Mouse (Mus musculus): ENCODE measurements around the gene Flad1. TPM values are rescaled to one million over a fixed set of nuclear protein-coding genes. Genes with fewer than 3 reads are reported as not detected.

The Flad1 gene
- total RNA-seq, 1 experiment = 20.3 TPM

DNA sequence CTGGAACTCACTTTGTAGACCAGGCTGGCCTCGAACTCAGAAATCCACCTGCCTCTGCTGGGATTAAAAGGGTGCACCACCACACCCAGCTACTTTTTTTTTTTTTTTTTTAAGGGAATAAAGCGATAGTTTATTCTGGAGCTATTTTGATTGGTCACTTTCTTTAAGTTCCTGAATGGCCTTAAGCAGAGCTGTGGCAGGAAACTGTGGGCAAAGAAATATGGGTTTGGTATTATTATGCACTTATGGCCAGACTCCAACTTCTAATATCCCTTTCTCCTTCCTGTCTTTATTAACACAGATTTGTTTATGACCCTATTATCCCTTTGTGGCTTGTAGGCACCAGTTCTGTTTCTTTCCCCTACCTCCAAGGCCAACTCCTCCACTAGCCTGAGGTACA is 8.8 kb upstream of the Flad1 start:
- in situ Hi-C loops (cut with MboI; ENCODE audit: low sequenced_read_pairs in 2 of 2, unreplicated experiment in 2 of 2) = no loop called here
- no peak for DNase-seq (ENCODE audit: low read depth, low spot score)
- no peak for TF ChIP-seq ZC3H11A (IDR thresholded peaks at IDR 0.05; ENCODE audit: borderline replicate concordance, low read depth, low read length)
- TF ChIP-seq ZNF384 (IDR thresholded peaks at IDR 0.05; ENCODE audit: low read depth, low read length) = 0 out of 2 replicates have a peak, but pooled peaks have one; percentile 3
- H3K27ac ChIP-seq (ENCODE audit: insufficient read depth, low read depth, low read length, poor library complexity, severe bottlenecking) = peak overlapping the region; percentile 70
- no peaks in the 10 kb centered on the region for H3K9me3 ChIP-seq (ENCODE audit: control insufficient read depth, insufficient read depth, low read depth, low read length)
- no peak overlapping the region; the same call in 1 of the 2 replicates for H3K9ac ChIP-seq (ENCODE audit: insufficient read depth, low read depth, low read length, poor library complexity, severe bottlenecking)
- H3K4me3 ChIP-seq (ENCODE audit: insufficient read depth in 1 of 2, low read depth in 1 of 2, low read length in 2 of 2, poor library complexity in 1 of 2, severe bottlenecking in 1 of 2) = peak overlapping the region; percentile 80 to 98; a peak in 3 of 4 replicates
- peaks cover 22 to 29% of the 10 kb centered on the region in 2 experiments for H3K4me1 ChIP-seq (ENCODE audit: control insufficient read depth in 2 of 2, insufficient read depth in 2 of 2, low read length in 2 of 2, poor library complexity in 1 of 2)
- peaks cover 27% of the 10 kb centered on the region for H3K36me3 ChIP-seq (ENCODE audit: control insufficient read depth, insufficient read depth, low read length, poor library complexity, severe bottlenecking)

GRCm38 (mm10) chr3:89419981-89420380 is 8.3 kb upstream of the Flad1 start:
- TF ChIP-seq HCFC1 (IDR thresholded peaks at IDR 0.05; ENCODE audit: borderline replicate concordance, insufficient read depth, low read length) (no peak), ZNF384 (IDR thresholded peaks at IDR 0.05; ENCODE audit: low read depth, low read length) (0 out of 2 replicates have a peak, but pooled peaks have one; percentile 60), ZC3H11A (IDR thresholded peaks at IDR 0.05; ENCODE audit: borderline replicate concordance, low read depth, low read length) (no peak), CHD2 (IDR thresholded peaks at IDR 0.05; ENCODE audit: low read depth, low read length) (no peak)
- Histone ChIP-seq H3K36me3 (ENCODE audit: control insufficient read depth, insufficient read depth, low read length, poor library complexity, severe bottlenecking) (peaks cover 26% of the 10 kb centered on the region), H3K4me3 (ENCODE audit: insufficient read depth in 1 of 2, low read depth in 1 of 2, low read length in 2 of 2, poor library complexity in 1 of 2, severe bottlenecking in 1 of 2) (peak overlapping the region; percentile 87 to 98), H3K9me3 (ENCODE audit: control insufficient read depth, insufficient read depth, low read depth, low read length) (no peaks in the 10 kb centered on the region), H3K4me1 (ENCODE audit: control insufficient read depth in 2 of 2, insufficient read depth in 2 of 2, low read length in 2 of 2, poor library complexity in 1 of 2) (peaks cover 19 to 26% of the 10 kb centered on the region in 2 experiments), H3K9ac (ENCODE audit: insufficient read depth, low read depth, low read length, poor library complexity, severe bottlenecking) (peak overlapping the region; percentile 65), H3K27ac (ENCODE audit: insufficient read depth, low read depth, low read length, poor library complexity, severe bottlenecking) (peak overlapping the region; percentile 93)
- DNase-seq (ENCODE audit: low read depth, low spot score) = no peak
- in situ Hi-C loops (cut with MboI; ENCODE audit: low sequenced_read_pairs in 2 of 2, unreplicated experiment in 2 of 2) = no loop called here

GRCm38 (mm10) chr3:89419571-89419970 is 7.9 kb upstream of the Flad1 start:
- H3K27ac ChIP-seq (ENCODE audit: insufficient read depth, low read depth, low read length, poor library complexity, severe bottlenecking) = peak overlapping the region; percentile 93
- DNase-seq (ENCODE audit: low read depth, low spot score) = no peak
- peak overlapping the region; percentile 87 to 98 for H3K4me3 ChIP-seq (ENCODE audit: insufficient read depth in 1 of 2, low read depth in 1 of 2, low read length in 2 of 2, poor library complexity in 1 of 2, severe bottlenecking in 1 of 2)
- H3K9me3 ChIP-seq (ENCODE audit: control insufficient read depth, insufficient read depth, low read depth, low read length) = no peaks in the 10 kb centered on the region
- peaks cover 15 to 23% of the 10 kb centered on the region in 2 experiments; a peak in 3 of 4 replicates for H3K4me1 ChIP-seq (ENCODE audit: control insufficient read depth in 2 of 2, insufficient read depth in 2 of 2, low read length in 2 of 2, poor library complexity in 1 of 2)
- peak overlapping the region; percentile 94 for H3K9ac ChIP-seq (ENCODE audit: insufficient read depth, low read depth, low read length, poor library complexity, severe bottlenecking)
- in situ Hi-C loops (cut with MboI; ENCODE audit: low sequenced_read_pairs in 2 of 2, unreplicated experiment in 2 of 2) = no loop called here
- TF ChIP-seq MAFK (IDR thresholded peaks at IDR 0.05; ENCODE audit: insufficient read depth, low read depth, low read length) = no peak
- no peak for TF ChIP-seq CHD2 (IDR thresholded peaks at IDR 0.05; ENCODE audit: low read depth, low read length)
- TF ChIP-seq ZC3H11A (IDR thresholded peaks at IDR 0.05; ENCODE audit: borderline replicate concordance, low read depth, low read length) = no peak
- peak; percentile 9; the same call in 1 of the 2 replicates for TF ChIP-seq HCFC1 (IDR thresholded peaks at IDR 0.05; ENCODE audit: borderline replicate concordance, insufficient read depth, low read length)
- no peak for TF ChIP-seq ZNF384 (IDR thresholded peaks at IDR 0.05; ENCODE audit: low read depth, low read length)
- H3K36me3 ChIP-seq (ENCODE audit: control insufficient read depth, insufficient read depth, low read length, poor library complexity, severe bottlenecking) = peaks cover 26% of the 10 kb centered on the region

- Histone ChIP-seq H3K4me3 (ENCODE audit: insufficient read depth in 1 of 2, low read depth in 1 of 2, low read length in 2 of 2, poor library complexity in 1 of 2, severe bottlenecking in 1 of 2) (peak overlapping the region; percentile 87 to 98), H3K27ac (ENCODE audit: insufficient read depth, low read depth, low read length, poor library complexity, severe bottlenecking) (peak overlapping the region; percentile 92), H3K4me1 (ENCODE audit: control insufficient read depth in 2 of 2, insufficient read depth in 2 of 2, low read length in 2 of 2, poor library complexity in 1 of 2) (peaks cover 13 to 17% of the 10 kb centered on the region in 2 experiments; a peak in 3 of 4 replicates), H3K9ac (ENCODE audit: insufficient read depth, low read depth, low read length, poor library complexity, severe bottlenecking) (peak overlapping the region; percentile 94), H3K9me3 (ENCODE audit: control insufficient read depth, insufficient read depth, low read depth, low read length) (no peaks in the 10 kb centered on the region), H3K36me3 (ENCODE audit: control insufficient read depth, insufficient read depth, low read length, poor library complexity, severe bottlenecking) (peaks cover 24% of the 10 kb centered on the region)
- TF ChIP-seq MAFK (IDR thresholded peaks at IDR 0.05; ENCODE audit: insufficient read depth, low read depth, low read length) (no peak), ZNF384 (IDR thresholded peaks at IDR 0.05; ENCODE audit: low read depth, low read length) (no peak), ZC3H11A (IDR thresholded peaks at IDR 0.05; ENCODE audit: borderline replicate concordance, low read depth, low read length) (no peak), HCFC1 (IDR thresholded peaks at IDR 0.05; ENCODE audit: borderline replicate concordance, insufficient read depth, low read length) (no peak), CHD2 (IDR thresholded peaks at IDR 0.05; ENCODE audit: low read depth, low read length) (no peak)
- DNase-seq (ENCODE audit: low read depth, low spot score) = no peak
- in situ Hi-C loops (cut with MboI; ENCODE audit: low sequenced_read_pairs in 2 of 2, unreplicated experiment in 2 of 2) = no loop called here
These were observed 7.2 kb upstream of the Flad1 start for GRCm38 (mm10) chr3:89418861-89419250.

Measured in ES-E14 (cell line).